Mouse (Mus musculus): ENCODE measurements around the gene Camta1.

Camta1 gene

DNA sequence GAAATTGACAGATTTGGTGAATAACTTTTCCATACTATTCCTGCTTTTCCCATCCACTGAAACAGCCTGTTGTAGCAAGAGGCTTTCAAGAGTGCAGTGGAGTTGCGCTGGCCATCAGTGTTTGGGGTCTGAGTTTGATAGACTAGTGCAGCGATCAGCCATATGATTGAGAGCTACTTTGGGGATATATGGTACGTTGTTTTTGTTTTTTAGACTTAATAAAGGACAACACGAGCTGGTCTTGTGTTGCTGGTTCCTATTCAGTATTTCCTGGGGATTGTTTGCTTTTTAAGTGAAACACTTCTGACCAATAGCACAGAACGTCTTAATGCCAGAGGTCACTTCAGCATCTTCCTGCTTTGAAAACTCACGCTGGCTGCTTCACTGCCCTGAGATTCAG, 993.5 kb downstream of the Camta1 start:
- DNase-seq (ENCODE audit: low spot score in 2 of 2): no peak

All from frontal cortex, postnatal 14 days (tissue).